Mouse (Mus musculus) embryonic facial prominence, embryonic 11.5 days (tissue): ENCODE measurements at regions not wholly inside any gene's neighbourhood (a gene's known extent, or its start where the extent isn't known, plus 50 kb on each side); places are given as distances from the start of the nearest gene placed in this dataset.

ENCODE experiments used
- ATAC-seq: fragments of 200-750 bp; cut with Nextera tagmentation; replicated peaks from 2 replicates; pipeline ENCODE4 v1.8.0; 2017; ENCODE audit warnings: low read depth; ENCODE audit not compliant: insufficient number of reproducible peaks, low FRiP score, low TSS enrichment
- DNase-seq: peaks from one replicate; pipeline ENCODE4 v3.0.0-alpha.2; 2015; ENCODE audit warnings: low spot score
- H3K27ac ChIP-seq: fragments of 300-500 bp; sonication (generic); replicated peaks from 2 replicates; pipeline ENCODE4 v1.5.1; 2014; ENCODE audit warnings: mild to moderate bottlenecking, low read depth, low read length, control low read depth
- H3K27me3 ChIP-seq: fragments of 300-500 bp; sonication (generic); 2 replicates; pipeline ENCODE4 v1.6.1; 2014; ENCODE audit warnings: mild to moderate bottlenecking, low read length, moderate library complexity, mixed read lengths; ENCODE audit not compliant: control insufficient read depth, insufficient read depth
- H3K36me3 ChIP-seq: fragments of 300-500 bp; sonication (generic); replicated peaks from 2 replicates; pipeline ENCODE4 v1.6.1; 2014; ENCODE audit warnings: low read depth, mild to moderate bottlenecking, low read length, moderate library complexity, mixed read lengths; ENCODE audit not compliant: control insufficient read depth, insufficient read depth
- H3K4me1 ChIP-seq: fragments of 300-500 bp; sonication (generic); 2 replicates; pipeline ENCODE4 v1.6.1; 2014; ENCODE audit warnings: low read length, mixed read lengths; ENCODE audit not compliant: control insufficient read depth, insufficient read depth
- H3K4me2 ChIP-seq: fragments of 300-500 bp; sonication (generic); 2 replicates; pipeline ENCODE4 v1.6.1; 2014; ENCODE audit warnings: low read depth, mild to moderate bottlenecking, control low read depth, low read length, moderate library complexity
- H3K4me3 ChIP-seq: fragments of 300-500 bp; sonication (generic); 2 replicates; pipeline ENCODE4 v1.5.1; 2014; ENCODE audit warnings: low read depth, low read length, control low read depth
- H3K9ac ChIP-seq: fragments of 300-500 bp; sonication (generic); replicated peaks from 2 replicates; pipeline ENCODE4 v1.6.1; 2014; ENCODE audit warnings: mild to moderate bottlenecking, control low read depth, low read length
- H3K9me3 ChIP-seq: fragments of 300-500 bp; sonication (generic); replicated peaks from 2 replicates; pipeline ENCODE4 v1.6.1; 2016; ENCODE audit warnings: mild to moderate bottlenecking, low read length, inconsistent platforms, mixed read lengths; ENCODE audit not compliant: control insufficient read depth
- WGBS: fragments of 180-500 bp; shearing (Covaris S2); extraction: QIAGEN DNeasy Blood & Tissue Kit; methylation state at CpG from one replicate; pipeline ENCODE4 v1.1.7; 2014; 5-methylcytosine and 5-hydroxymethylcytosine counted together

DNA sequence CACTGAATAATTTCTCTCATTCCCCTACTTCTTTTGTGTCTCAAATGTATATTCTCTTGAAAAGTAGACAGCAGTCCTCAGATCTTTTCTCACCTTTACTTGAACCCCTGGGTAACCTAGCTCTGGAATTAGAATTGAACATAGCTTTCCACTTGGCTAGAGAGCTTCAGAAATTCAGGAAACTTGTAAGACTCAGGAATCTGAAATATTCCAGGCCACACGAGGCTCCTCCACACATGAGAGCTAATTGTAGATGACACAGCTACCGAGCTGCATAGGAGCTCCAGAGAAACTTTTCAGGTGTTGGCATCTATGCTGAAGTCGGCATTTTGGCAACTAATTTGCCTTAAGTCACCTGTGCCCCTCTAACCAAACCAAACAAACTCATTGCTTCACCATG lies 417.7 kb upstream of the Adgrl4 start:
- H3K4me3 ChIP-seq = no peak overlapping the region
- H3K9ac ChIP-seq = no peak overlapping the region
- H3K9me3 ChIP-seq = no peaks in the 10 kb centered on the region
- no peaks in the 10 kb centered on the region for H3K4me1 ChIP-seq
- H3K27me3 ChIP-seq = no peaks in the 10 kb centered on the region
- 55% methylated on average over 3 of the region's 3 CpGs for WGBS
- no peak overlapping the region for H3K4me2 ChIP-seq
- H3K36me3 ChIP-seq = no peaks in the 10 kb centered on the region
- no peak for DNase-seq
- H3K27ac ChIP-seq = no peak overlapping the region
- ATAC-seq = no peak

DNA sequence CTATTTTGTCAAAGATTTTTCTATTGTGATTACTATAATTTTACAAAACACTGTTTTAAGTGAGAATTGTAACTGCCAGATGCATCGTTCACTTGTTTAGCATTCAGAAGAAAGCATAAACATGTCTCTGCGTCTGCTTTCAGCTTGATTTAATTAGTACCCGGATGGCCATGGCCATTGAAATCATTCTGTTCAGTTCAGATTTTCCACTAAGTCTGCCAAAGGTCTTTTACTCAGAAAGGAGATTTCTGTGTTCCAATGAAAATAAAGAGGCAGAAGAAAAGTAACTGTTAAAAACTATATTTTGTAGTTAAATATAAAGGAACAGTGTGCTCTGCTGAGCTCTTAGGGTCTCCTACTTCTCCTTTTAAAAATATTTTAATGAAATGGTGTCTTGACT lies 380.2 kb upstream of the Adgrl4 start:
- Histone ChIP-seq H3K27me3 (no peaks in the 10 kb centered on the region), H3K27ac (no peak overlapping the region), H3K9ac (no peak overlapping the region), H3K4me2 (no peak overlapping the region), H3K36me3 (no peaks in the 10 kb centered on the region), H3K4me1 (no peaks in the 10 kb centered on the region), H3K9me3 (no peaks in the 10 kb centered on the region), H3K4me3 (no peak overlapping the region)
- WGBS = 67% methylated on average over 3 of the region's 3 CpGs
- ATAC-seq (no peak), DNase-seq (no peak)

DNA sequence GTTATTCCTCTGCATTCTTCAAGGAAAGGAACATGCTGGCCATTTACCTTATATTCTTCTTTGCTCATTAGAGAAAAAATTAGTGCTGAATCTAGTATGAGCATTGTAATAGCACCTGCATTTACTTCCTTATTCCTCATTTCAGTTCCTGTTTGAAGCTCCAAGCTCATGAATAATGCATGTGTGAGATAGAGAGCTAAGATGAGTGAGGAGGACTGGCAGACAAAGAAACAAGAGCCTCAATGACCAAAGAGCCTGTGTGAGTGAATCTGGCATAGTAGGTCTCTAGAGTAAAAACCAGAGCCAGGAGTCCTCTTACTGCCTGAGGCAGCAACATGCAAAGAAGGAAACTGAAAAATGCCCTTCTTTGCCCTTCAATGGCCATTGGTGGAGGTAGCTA lies 365.4 kb upstream of the Adgrl4 start:
- Histone ChIP-seq H3K4me3 (no peak overlapping the region), H3K4me2 (no peak overlapping the region), H3K4me1 (no peaks in the 10 kb centered on the region), H3K9ac (no peak overlapping the region), H3K27ac (no peak overlapping the region), H3K9me3 (no peaks in the 10 kb centered on the region), H3K36me3 (no peaks in the 10 kb centered on the region), H3K27me3 (no peaks in the 10 kb centered on the region)
- DNase-seq (no peak), ATAC-seq (no peak)

DNA sequence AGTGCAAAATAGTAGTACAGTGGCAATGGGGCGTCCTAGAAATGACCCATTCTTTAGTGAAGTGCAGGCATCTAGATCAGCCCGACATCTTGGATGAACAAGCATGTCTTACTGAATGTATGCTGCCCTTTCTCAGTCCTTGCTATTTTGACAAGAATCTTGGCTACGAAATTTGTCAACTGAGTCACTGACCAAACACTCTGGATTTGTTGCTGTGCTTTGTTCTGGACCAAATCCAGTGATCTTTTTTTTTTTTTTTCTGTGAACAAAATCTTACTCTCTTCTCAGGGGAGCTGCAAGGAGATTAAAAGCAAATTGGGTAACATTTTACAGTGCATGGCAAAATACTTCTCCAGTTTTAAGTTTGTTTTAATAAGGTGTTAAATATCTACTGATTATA lies 320.9 kb upstream of the Adgrl4 start:
- no peaks in the 10 kb centered on the region for H3K4me1 ChIP-seq
- H3K9me3 ChIP-seq = no peaks in the 10 kb centered on the region
- no peaks in the 10 kb centered on the region for H3K27me3 ChIP-seq
- ATAC-seq = no peak
- WGBS = 77% methylated on average over 3 of the region's 3 CpGs
- no peak overlapping the region for H3K4me3 ChIP-seq
- H3K27ac ChIP-seq = no peak overlapping the region
- H3K36me3 ChIP-seq = no peaks in the 10 kb centered on the region
- H3K4me2 ChIP-seq = no peak overlapping the region
- H3K9ac ChIP-seq = no peak overlapping the region
- DNase-seq = no peak

DNA sequence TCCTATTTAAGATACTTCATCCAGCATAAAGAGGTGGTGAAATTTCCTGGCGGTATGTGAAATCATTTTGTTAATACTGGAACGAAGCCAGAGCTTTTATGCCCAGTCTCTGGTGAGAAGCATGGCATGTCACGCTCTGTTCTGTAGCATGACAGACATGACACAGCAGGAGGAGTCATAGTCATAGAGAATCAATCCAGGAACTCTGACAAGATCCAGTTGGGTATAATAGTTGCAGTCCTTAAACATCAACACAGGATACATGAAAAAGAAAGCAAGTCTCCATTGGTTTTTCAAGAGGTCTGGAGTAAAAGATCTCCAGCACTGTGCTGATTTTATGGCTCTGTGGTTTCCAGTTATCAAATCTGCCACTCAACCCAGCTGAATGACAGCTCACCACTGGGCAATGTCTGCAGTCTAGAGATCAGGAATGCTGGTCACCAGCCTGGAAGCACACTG lies 320.1 kb upstream of the Adgrl4 start:
- Histone ChIP-seq H3K27me3 (no peaks in the 10 kb centered on the region), H3K36me3 (no peaks in the 10 kb centered on the region), H3K4me2 (no peak overlapping the region), H3K27ac (no peak overlapping the region), H3K9me3 (no peaks in the 10 kb centered on the region), H3K4me3 (no peak overlapping the region), H3K4me1 (no peaks in the 10 kb centered on the region), H3K9ac (no peak overlapping the region)
- DNase-seq = no peak
- ATAC-seq = no peak; the same call in 1 of the 2 replicates
- WGBS = 71% methylated on average over 3 of the region's 3 CpGs

DNA sequence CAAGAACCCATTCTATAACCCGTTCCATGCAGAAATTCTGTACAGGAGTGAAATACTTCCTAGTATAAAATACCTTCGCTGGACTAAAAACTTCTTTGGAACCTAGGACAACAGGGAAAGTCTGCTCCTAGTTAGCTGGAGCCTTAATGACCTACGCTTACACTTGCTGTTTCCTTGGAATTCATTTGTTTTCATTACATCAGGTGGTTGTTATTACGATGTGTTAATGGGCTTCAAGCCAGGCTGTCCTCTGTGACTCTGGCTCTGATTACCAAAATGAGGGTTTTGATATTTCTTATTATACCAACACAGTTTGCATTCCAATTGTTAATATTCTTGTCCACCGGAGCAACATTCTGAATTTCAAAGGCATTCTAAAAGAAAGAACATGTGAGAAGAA lies 313.6 kb upstream of the Adgrl4 start:
- no peak overlapping the region for H3K27ac ChIP-seq
- no peaks in the 10 kb centered on the region for H3K9me3 ChIP-seq
- H3K36me3 ChIP-seq = no peaks in the 10 kb centered on the region
- H3K4me2 ChIP-seq = no peak overlapping the region
- H3K9ac ChIP-seq = no peak overlapping the region
- no peak overlapping the region for H3K4me3 ChIP-seq
- peak; percentile 42 for DNase-seq
- no peak for ATAC-seq
- 47% methylated on average over 5 of the region's 5 CpGs for WGBS
- H3K4me1 ChIP-seq = no peaks in the 10 kb centered on the region
- H3K27me3 ChIP-seq = no peaks in the 10 kb centered on the region

DNA sequence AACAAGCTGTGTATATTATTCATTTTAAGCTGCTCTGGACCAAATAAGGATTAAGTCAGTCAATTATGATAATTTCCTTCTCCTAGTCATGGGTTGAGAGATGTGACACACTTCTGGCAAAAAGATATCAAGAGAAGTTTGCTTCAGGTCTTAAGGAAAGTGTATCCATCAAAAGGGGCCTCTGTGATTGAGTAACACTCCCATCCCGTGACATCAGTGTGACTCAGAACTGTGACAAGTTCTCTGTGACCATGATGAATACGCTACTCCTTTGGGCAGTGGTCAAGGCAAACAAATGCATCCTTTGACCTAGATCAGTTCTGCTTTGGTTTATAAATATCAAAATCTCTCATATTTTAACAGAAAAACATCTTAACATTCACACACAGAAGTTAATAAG lies 290.8 kb upstream of the Adgrl4 start:
- Histone ChIP-seq H3K36me3 (no peaks in the 10 kb centered on the region), H3K4me2 (no peak overlapping the region), H3K4me3 (no peak overlapping the region), H3K4me1 (no peaks in the 10 kb centered on the region), H3K27me3 (no peaks in the 10 kb centered on the region), H3K27ac (no peak overlapping the region), H3K9ac (no peak overlapping the region), H3K9me3 (no peaks in the 10 kb centered on the region)
- WGBS = 81% methylated on average over 2 of the region's 2 CpGs
- no peak for ATAC-seq
- DNase-seq = no peak

DNA sequence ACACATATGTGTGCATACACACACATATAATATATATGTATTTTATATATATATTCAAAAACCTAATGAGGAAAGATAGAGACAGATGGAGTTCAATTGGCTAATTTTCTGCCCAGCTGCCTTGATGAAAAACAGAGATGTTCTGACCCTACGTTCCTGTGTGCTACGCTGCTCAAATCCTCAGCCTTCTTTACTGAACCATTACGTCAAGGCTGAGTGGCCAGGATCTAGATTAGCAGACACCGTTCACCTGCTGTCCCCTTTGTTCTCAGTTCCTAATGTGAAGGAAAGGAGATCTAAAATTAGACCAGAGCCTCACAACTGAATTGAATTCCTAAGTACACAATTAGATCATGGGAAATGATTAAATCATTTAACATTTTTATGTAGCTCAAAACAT lies 284.3 kb upstream of the Adgrl4 start:
- Histone ChIP-seq H3K36me3 (no peaks in the 10 kb centered on the region), H3K4me3 (no peak overlapping the region), H3K27ac (no peak overlapping the region), H3K27me3 (no peaks in the 10 kb centered on the region), H3K9ac (no peak overlapping the region), H3K9me3 (no peaks in the 10 kb centered on the region), H3K4me1 (no peaks in the 10 kb centered on the region), H3K4me2 (no peak overlapping the region)
- no peak for ATAC-seq
- WGBS = 48% methylated on average over 4 of the region's 4 CpGs
- no peak for DNase-seq

DNA sequence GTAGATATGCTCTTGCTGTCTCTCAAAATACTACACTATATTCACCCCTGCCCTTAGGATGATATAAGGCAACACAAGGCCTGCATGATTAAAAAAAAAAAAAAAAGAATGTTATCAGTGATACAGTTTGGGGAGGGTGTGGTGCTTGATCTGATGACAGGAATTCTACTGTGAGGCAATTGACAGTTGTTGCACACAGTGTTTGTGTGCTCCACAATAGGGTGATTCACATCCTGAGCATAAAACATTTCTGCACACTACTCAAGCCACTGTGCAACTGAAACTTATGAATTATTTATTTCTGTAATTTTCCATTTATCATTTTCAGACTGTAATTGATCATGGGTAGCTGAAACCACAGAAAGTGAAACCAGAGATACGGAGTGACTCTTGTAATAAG lies 277.2 kb upstream of the Adgrl4 start:
- H3K36me3 ChIP-seq = no peaks in the 10 kb centered on the region
- no peak overlapping the region for H3K27ac ChIP-seq
- no peaks in the 10 kb centered on the region for H3K4me1 ChIP-seq
- no peak overlapping the region for H3K4me3 ChIP-seq
- no peak for DNase-seq
- H3K9ac ChIP-seq = no peak overlapping the region
- ATAC-seq = no peak
- H3K27me3 ChIP-seq = no peaks in the 10 kb centered on the region
- no peak overlapping the region for H3K4me2 ChIP-seq
- H3K9me3 ChIP-seq = no peaks in the 10 kb centered on the region
- 78% methylated on average over 1 of the region's 1 CpGs for WGBS
